Mouse (Mus musculus) MEL (cell line): Measurements from ENCODE around the gene Gm11444.

ENCODE experiments used
- CHD2 ChIP-seq: IDR thresholded peaks from 2 replicates; pipeline ENCODE4 v1.6.1; 2011; ENCODE audit warnings: low read length, improper control_type of control experiment
- CTCF ChIP-seq, 3 experiments: IDR thresholded peaks in 2 of 3; conservative IDR thresholded peaks in 1 of 3; 2 replicates each; pipeline ENCODE4 v1.5.1; 2011 to 2012; ENCODE audit warnings: low read length in 3 of 3, low read depth in 2 of 3, mild to moderate bottlenecking in 2 of 3, improper control_type of control experiment in 1 of 3, inconsistent platforms in 1 of 3, mixed read lengths in 1 of 3, moderate library complexity in 1 of 3; ENCODE audit not compliant: control insufficient read depth in 1 of 3, insufficient read depth in 1 of 3, poor library complexity in 1 of 3, severe bottlenecking in 1 of 3
- EP300 ChIP-seq, 2 experiments: IDR thresholded peaks; 2 replicates each; pipeline ENCODE4 v1.6.1; 2011; ENCODE audit warnings: improper control_type of control experiment in 2 of 2, low read length in 2 of 2, low read depth in 1 of 2, mild to moderate bottlenecking in 1 of 2
- MAX ChIP-seq: IDR thresholded peaks from 2 replicates; pipeline ENCODE4 v1.6.1; 2011; ENCODE audit warnings: low read length, improper control_type of control experiment
- MXI1 ChIP-seq: IDR thresholded peaks from 2 replicates; pipeline ENCODE4 v1.6.1; 2011; ENCODE audit warnings: mild to moderate bottlenecking, low read depth, low read length, improper control_type of control experiment
- NELFE ChIP-seq: IDR thresholded peaks from 2 replicates; pipeline ENCODE4 v1.6.1; 2011; ENCODE audit warnings: low read depth, low read length, improper control_type of control experiment
- POLR2A ChIP-seq, 2 experiments: IDR thresholded peaks; 2 replicates each; pipeline ENCODE4 v1.6.1; 2011 to 2012; ENCODE audit warnings: low read length in 2 of 2, mild to moderate bottlenecking in 2 of 2, control low read depth in 1 of 2, improper control_type of control experiment in 1 of 2, low read depth in 1 of 2, moderate library complexity in 1 of 2; ENCODE audit not compliant: control insufficient read depth in 1 of 2, insufficient read depth in 1 of 2, poor library complexity in 1 of 2
- TBP ChIP-seq: IDR thresholded peaks from 2 replicates; pipeline ENCODE4 v1.8.0; 2011; ENCODE audit warnings: low read depth, low read length, improper control_type of control experiment
- ZKSCAN1 ChIP-seq: IDR thresholded peaks from 2 replicates; pipeline ENCODE4 v1.6.1; 2012; ENCODE audit warnings: low read depth, mild to moderate bottlenecking, inconsistent platforms, low read length, improper control_type of control experiment, moderate library complexity
- ZMIZ1 ChIP-seq: IDR thresholded peaks from 2 replicates; pipeline ENCODE4 v1.6.1; 2012; ENCODE audit warnings: low read depth, mild to moderate bottlenecking, inconsistent platforms, low read length, improper control_type of control experiment, moderate library complexity

DNA sequence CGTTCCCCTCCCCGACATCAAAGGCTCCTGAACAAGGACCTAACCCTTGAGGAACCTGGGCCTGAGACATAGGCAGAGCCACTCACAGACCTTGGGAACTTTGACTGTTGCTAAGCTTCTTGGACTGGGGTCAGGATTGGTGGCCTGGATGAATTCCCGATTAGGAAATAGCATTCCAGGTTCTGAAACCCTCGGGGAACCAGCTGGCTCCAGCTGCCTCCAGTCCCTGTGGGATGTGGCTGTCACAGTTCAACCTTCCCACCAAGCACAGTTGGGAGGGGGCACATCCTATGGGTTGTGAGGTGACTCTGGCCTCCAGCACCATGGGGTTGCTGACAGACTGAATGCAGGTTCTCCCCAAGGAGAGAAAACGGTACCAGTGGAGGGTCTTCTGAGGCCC, 4.2 kb downstream of the Gm11444 start:
- TF ChIP-seq CTCF (IDR thresholded peaks at IDR 0.05 in 2 of 3, conservative IDR thresholded peaks at IDR 0.05 in 1 of 3; ENCODE audit: control insufficient read depth in 1 of 3, insufficient read depth in 1 of 3, low read depth in 2 of 3, low read length in 3 of 3, poor library complexity in 1 of 3, severe bottlenecking in 1 of 3) (no peak), MXI1 (no peak), EP300 (IDR thresholded peaks at IDR 0.05; ENCODE audit: low read depth in 1 of 2, low read length in 2 of 2) (no peak), TBP (no peak), MAX (no peak), ZMIZ1 (no peak), POLR2A (IDR thresholded peaks at IDR 0.05; ENCODE audit: control insufficient read depth in 1 of 2, insufficient read depth in 1 of 2, low read depth in 1 of 2, low read length in 2 of 2, poor library complexity in 1 of 2) (no peak), NELFE (no peak), CHD2 (no peak), ZKSCAN1 (no peak)
